Mouse (Mus musculus) erythroblast, embryonic 14.5 days (primary cell): ENCODE measurements around the gene Lim2.

Source experiments
- GATA1 ChIP-seq: IDR thresholded peaks from 2 replicates; pipeline ENCODE4 v1.6.1; 2012; ENCODE audit warnings: low read length, inconsistent platforms, mixed read lengths
- TAL1 ChIP-seq: IDR thresholded peaks from 3 replicates; pipeline ENCODE4 v1.6.1; 2012; ENCODE audit warnings: low read length, inconsistent platforms, mixed read lengths

GRCm38 (mm10) chr7:43392349-43393121 lies 34.9 kb upstream of the Lim2 start:
- TF ChIP-seq GATA1, result no peak
- TF ChIP-seq TAL1, result no peak
